Mouse (Mus musculus): ENCODE data around the gene Tbc1d10a.

Gene Tbc1d10a

DNA sequence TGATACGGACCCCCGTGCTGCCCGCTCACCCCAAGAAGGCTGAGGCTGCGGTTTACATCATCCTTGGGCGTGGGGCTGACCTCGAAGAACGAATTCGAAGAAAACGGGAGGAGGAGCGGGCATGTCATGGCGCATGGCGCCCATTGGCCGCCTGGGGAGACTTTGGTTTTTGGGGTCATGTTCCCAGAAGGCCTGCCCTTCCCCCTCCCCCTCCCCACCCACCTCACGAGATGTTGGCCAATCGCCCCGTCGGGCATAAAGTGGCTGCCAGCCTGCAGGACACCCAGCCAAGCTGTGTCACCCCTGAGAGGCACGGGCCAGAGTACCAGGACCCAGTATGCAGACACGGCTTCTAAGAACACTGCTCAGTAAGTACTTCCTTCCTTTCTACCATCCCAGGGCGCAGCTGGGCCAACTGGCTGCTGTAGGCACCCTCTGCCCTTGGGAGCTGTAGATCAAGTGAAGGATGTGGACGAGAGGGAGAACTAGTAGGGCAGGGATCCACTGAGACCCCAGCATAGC, 50.0 kb downstream of the Tbc1d10a start:
- no peak for DNase-seq (ENCODE audit: low read depth, low spot score)

DNA sequence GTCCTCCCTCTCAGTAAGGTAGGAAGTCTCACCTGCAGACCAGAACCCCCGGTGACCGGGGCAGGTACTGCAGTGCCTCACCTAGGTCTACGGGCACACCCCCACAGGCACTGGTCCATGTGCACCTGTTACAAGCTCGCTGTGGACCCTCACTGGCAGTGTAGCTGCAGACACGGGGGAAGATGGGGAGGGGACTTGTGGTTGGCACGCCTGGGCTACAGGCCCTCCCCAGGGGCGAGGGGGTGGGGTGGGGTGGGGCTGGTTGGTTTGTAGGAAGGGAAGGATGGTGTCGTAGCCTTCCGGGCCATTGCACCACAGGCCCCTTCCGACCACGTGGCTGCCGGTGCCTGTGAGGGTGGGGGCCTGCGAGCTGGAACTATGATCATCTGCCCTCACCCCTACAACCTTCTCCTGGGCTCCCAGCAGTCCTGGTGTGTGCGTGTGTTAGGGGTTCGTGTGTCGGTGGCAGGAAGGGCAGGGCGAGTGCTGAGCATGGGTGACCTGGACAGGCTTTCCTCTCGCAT, 50.9 kb downstream of the Tbc1d10a start:
- DNase-seq (ENCODE audit: low read depth, low spot score), result no peak

DNA sequence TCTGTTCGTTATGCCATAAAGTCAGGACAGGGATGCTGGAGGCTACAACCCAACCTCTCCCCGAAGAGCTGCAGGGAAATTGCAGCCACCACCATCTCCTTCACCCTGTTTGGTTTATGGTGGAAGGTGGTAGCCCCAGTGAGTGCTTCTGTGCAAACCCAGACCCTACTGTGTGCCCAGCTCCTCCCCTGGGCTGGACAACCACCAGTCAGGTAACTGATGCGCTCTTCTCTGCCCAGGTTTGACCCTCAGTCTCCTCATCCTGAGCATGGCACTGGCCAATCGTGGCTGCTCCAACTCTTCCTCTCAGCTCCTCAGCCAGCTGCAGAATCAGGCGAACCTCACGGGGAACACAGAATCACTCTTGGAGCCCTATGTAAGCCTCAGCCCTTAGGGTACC, 51.6 kb downstream of the Tbc1d10a start:
- DNase-seq (ENCODE audit: low read depth, low spot score), result no peak

DNA sequence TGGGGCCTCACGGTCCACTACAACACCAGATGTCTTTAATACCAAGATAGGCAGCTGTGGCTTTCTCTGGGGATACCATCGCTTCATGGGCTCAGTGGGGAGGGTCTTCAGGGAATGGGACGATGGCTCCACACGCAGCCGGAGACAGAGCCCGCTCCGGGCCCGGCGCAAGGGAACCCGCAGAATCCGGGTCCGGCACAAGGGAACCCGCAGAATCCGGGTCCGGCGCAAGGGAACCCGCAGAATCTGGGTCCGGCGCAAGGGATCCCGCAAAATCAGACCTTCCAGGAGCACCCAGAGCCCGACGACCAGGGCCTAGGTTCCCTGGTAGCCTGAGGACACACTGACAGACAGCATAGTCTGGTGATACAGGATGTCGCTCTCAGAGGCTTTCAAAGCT, 53.1 kb downstream of the Tbc1d10a start:
- no peak for DNase-seq (ENCODE audit: low read depth, low spot score)

DNA sequence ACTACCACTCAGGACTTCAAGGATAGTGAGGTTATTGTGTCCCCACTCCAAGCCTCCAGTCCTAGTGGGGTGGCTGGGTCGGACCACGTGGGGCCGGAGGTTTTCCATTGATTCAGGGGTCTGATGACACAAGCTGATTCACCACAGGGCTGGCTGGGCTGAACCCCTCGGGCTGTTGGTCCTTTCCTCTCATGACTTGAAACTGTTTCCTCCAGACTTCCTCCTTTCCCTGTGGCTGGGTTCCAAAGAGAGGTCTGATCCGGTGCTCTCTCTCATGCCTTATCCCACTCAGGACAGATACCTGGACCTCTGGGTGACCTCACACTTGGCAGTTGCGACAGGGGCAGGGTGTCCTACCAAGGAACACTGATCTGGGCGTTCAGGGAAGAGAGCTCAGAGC, 53.6 kb downstream of the Tbc1d10a start:
- DNase-seq (ENCODE audit: low read depth, low spot score), result no peak

DNA sequence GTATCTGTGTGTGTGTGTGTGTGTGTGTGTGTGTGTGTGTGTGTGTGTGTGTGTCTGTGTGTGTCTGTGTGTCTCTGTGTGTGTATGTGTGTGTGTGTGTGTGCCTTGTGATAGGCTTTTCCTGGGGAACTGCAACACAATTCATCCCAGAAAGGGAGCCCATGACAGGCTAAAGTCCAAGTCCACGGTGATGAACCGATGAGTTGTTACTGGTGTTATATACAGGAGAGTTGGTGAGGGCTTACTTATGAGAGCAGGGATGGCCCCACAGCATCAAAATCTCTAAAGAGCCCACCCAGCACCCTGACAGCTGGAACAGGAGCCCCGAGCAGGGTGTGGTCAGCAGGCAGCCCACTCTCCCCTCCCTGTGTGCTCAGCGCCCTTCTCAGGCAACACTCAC, 54.6 kb downstream of the Tbc1d10a start:
- no peak for DNase-seq (ENCODE audit: low read depth, low spot score)

DNA sequence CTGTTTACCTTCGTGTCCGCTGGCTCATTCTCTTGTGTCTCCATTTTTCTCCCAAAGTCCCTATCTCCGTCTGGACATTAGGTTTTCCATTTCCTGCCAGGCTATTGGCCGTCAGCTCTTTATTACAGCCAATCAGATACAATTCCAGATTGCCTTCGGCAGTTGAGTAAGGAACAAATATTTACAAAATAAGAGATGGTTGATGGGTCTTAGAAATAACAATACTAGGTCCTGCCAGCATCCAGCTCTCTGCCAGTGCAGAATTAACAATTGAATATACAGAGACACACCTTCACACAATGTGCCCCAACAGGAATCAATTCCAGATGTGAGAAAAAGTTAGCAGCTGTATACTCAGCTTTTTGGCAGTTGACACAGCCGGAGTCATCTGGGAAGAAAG, 59.5 kb downstream of the Tbc1d10a start:
- no peak for DNase-seq (ENCODE audit: low read depth, low spot score)

DNA sequence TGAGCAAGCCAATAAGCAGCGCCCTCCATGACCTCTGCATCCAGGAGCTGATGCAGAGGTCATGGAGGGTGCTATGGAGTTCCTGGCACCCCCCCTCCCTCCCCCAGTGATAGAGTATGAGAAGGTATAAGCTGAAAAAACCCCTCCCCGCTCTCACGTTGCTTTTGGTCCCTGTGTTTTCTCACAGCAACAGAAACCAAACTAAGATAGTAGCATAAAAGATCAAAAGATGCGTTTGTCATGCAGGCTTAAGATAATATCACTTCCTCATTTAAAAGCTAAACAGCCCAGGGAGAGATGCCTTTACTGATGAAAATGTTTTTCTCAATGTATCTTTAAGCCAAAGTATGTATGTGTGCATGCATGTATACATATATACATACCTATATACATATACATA, 60.0 kb downstream of the Tbc1d10a start:
- no peak for DNase-seq (ENCODE audit: low read depth, low spot score)

DNA sequence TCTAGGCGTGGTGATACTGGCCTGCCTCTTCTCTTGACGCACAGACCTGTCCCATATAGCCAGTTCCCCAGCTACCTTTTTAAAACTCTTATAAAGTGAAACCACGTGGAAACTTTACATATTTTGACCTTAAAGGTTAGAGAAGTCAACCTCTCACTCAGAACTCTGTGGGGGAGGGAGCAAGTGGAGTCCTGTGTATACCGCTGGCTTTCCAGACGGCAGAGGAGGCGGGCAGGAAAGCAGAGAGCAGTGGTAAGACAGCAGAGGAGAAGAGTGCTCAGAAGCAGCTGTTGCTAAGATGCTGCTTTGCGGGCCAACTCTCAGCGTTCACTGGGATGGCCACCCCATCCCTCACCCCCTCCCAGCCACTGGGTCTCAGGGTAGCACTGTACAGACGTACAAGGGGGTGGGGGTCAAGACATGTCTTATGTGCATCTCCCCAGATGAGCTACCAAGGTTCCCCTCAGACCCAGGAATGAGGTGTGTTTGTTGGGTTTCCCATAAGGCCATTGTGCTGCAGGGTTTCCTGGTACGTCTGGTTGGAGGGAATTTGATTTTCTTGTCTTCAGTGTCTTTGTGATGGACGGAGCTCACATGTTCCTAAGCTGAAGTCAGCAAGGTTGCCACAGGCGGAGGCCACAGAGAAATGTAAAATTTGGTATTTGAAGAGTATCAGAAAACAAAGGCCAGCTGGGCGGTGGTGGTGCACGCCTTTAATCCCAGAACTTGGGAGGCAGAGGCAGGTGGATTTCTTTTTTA, 60.8 kb downstream of the Tbc1d10a start:
- no peak for DNase-seq (ENCODE audit: low read depth, low spot score)

DNA sequence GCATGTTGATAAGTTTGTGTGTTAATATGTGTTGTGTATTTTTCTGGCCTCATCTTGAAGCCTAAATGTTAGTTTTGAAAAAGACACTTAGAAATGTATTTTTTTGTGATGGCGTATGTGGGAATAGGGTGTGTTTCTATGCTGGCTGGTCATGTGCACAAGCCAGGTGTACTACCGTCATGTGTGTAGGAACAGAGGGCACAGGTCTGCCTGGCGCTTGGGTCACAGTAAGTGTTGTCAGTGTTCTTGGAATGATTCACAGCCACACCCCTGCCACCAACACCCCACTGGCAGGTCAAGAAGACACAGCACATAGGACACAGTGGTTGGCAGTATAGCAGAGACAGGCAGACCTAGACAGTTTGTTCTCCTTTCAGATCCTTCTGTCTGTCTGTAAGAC, 62.6 kb downstream of the Tbc1d10a start:
- DNase-seq (ENCODE audit: low read depth, low spot score), result no peak

DNA sequence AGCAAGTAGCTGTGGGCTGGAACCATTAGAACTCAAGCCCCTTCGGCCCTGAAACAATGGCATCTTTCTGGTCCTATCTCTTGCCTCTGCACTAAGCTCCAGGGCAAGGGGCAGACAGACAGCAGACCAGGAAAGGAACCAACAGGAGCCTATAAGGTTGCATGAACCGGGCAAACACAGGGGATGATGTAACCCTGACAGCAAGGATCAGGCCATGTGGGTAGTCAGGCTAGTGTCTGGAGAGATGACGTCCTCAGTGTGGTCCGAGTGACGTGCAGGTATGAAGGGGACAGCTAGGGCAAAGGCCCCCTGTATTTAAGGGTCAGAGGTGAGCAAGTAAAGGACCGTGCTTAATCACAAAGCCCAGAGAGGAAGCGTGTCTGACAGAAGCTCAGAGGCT, 63.7 kb downstream of the Tbc1d10a start:
- DNase-seq (ENCODE audit: low read depth, low spot score), result no peak

DNA sequence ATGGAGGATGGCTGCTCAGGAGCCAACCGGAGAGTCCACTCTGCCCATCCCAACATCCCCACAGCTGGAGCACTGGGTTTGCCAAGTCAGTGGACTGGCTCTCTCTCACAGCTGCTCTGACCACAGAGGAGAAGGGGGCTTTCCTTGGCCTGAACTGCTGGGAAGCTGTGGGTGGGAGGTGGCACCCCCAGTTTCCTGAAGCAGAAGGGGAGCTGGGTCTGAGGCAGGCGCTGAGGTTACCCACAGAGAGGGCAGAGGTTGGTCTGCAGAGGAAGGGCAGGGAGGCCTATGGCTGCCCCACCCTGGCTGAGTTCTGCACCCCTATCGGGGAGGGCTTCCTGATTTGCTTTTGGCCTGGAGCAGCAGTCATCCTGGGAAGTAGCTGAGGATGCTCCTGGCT, 64.8 kb downstream of the Tbc1d10a start:
- no peak for DNase-seq (ENCODE audit: low read depth, low spot score)

DNA sequence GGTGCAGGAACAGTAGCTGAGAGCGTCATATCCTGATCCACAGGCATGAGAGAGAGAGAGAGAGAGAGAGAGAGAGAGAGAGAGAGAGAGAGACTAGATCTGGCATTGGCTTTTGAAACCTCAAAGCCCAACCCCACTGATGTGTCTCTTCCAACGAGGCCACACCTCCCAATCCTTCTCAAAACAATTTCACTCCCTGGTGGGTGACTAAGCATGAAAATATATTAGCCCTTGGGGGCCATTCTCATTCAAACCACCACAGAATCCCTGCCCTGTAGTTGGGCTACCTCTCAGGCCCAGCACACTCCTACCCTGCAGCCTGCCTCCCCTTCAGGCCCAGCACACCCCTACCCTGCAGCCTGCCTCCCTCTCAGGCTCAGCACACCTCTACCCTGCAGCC, 66.3 kb downstream of the Tbc1d10a start:
- DNase-seq (ENCODE audit: low read depth, low spot score), result no peak

DNA sequence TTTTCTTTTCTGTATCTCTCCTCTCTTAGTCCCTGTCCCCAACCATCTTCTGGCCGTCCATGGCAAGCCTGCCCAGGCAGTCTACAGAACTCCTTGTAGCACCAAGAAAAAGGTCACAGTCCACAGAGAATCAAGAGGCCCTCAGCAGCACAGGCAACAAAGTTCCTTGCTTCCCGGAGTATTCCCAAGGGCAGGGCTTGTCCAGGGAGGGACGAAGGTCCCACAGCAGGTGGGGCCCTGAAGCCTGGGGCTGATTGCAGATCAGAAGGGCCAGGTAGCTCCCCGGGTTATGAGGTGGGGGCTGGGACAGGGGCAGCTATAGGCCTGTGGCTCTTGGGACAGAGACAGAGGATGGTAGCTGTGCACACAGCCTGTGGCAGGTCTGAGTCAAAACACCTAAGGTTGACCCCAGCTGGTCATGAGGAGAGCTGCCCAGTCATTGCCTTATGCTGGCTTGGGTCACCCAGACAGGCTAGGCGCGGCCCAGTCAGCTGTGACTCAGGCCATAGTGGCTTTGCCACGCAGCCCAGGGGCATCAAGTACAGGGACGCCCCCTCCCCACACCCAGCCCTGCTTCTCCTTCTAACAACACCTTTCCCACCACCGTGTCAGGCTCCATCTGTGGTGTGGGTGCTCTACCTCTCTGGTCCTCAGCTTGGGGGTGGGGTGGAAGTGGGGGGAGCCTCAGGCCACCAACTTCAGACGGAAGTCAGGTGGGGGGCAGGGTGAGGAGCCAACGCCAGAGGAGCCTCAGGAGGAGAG, 70.4 kb downstream of the Tbc1d10a start, which contains the start of gene Lif:
Gene Lif, plus strand, starts transcription at position 712 of the 762 bp plus-strand sequence.
- DNase-seq (ENCODE audit: low read depth, low spot score), result no peak

DNA sequence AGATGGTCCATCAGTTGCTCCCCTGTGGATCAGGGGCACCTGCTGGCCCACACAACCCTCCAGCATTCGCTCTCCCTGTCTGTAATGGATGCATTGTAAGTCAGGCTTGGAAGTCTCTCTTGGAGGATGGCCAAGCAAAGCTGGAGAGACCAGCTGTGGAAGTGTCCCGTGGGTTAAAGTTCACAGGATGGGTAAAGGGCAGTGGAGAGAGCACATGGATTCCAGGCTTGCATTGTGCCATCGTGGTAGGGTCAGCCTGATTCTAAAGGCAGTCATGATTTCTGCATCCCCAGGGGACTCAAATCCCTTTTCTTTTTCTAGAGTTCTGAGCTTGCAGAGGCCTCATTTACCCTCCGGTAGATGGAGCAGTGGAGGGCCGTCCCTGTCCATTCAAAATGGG, 71.2 kb downstream of the Tbc1d10a start:
- DNase-seq (ENCODE audit: low read depth, low spot score), result no peak

DNA sequence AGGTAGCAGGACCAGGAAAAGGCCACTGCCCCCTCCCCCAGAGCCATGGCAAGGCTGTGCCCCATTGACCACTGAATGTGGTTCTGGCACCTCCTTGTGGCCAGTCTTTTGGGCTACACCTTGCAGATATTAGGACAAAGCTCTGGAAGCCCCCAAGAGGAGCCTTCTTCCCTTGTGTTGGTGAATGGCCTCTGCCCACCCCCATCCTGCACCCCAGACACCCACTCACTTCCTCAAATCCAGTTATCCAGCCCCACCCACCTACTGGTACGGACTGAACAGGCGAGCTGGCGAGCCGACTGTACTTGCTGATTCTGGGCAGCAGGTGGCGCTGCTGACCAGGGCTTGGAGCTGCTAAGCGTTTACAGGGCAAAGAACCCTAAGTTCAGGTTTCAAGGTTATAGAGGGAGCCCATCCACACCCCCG, 72.1 kb downstream of the Tbc1d10a start:
- DNase-seq (ENCODE audit: low read depth, low spot score), result peak; percentile 75

DNA sequence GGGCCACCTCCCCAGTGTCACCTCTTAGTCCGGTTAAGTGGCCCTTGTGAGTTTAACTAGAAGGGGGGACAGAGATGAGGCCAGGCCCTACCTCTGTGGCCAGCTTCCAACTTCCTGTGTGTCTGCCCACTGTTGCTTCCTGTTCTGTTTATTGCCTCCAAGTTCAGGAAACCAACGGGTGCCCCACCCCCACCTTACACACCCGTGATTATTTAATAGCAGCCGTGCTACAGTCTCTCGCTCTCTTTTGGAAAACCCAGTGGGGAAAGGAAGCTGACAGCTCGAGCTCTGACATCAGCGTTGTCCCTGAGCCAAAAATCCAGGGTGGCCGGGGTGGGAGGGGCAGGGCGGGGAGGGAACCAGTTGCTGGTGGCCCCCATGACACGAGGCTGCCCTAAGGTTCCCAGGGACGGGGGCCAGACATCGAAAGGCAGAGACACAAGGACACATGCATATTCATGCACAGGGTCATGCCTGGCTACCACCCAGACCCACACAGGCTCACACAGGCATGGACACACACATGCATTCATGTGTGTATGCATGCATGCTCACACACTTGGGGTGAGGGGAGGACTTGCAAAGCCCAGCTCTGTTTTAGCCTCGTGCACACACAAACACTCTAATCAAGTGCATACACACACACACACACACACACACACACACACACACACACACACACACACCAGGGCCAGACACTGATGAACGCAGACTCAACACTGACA, 74.0 kb downstream of the Tbc1d10a start:
- DNase-seq (ENCODE audit: low read depth, low spot score), result no peak

DNA sequence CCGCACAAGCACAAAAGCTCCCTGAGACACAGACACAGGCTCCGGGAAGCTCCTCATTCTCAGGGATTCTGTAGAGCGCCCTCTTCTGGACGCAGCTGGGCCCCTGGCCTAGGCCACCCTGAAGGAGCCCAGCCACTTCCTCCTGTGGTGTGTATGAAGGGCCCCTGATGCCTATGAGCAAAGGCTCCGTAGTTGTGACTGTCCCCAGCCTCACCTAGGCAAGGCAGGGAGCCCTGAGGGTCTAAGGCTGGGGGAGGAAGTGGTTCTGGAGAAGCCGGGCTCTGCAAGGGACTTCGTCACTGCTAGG, 74.6 kb downstream of the Tbc1d10a start:
- no peak for DNase-seq (ENCODE audit: low read depth, low spot score)

DNA sequence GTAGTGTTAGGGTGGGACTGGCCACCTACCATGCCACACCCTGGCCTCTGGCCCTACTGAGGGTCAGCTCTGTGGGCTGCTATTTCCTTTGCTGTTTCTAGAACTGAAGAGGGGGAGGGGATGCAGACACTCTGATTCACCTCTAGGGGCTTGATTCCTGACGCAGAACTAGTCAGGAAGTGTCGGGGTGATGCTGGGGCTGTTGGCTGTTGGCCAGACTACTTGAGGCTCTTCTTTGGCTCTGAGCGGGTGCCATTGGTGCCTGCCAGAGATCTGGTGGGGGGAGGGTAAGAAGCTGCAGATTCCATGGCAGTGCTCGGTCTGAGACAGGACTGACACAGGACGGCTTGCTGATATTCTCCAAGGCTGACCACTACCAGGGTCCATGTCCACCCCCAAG, 75.4 kb downstream of the Tbc1d10a start:
- no peak for DNase-seq (ENCODE audit: low read depth, low spot score)

DNA sequence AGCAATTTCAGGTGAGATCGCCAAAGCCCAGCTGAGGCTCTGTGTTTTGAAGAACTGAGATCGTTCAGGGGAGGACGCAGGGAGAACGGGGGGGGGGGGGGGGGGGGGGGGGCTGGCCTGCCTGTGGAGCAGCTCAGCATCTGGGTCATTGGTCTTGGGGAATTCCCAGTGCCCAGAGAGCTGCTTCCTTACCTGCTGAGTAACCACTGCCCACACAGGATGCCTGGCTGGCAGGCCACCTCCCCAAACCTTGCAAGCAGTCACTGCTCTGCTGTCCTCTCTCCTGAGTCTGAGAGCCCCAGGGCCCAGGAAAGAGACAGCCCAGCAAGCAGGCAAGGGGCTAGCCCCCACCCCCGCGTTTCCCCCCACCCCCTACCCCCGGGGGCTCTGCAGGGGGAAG, 76.3 kb downstream of the Tbc1d10a start:
- no peak for DNase-seq (ENCODE audit: low read depth, low spot score)

DNA sequence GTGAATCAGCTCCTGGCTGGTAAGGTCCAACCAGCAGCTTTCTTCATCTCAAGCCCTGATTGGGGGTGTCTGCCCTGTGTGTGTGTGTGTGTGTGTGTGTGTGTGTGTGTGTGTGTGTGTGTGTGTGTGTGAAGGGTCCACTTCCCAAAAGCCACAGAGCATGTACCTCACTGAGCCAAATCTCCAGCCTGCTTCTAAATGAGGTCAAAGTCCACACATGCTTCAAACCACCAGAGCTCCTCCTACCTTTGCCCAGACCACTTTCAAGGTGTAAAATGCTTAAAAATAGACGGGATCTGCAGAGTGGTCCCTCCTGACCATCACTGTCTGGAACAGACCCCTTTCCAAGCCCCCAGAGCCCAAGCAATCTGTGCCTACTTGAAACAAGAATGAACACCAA, 76.7 kb downstream of the Tbc1d10a start:
- DNase-seq (ENCODE audit: low read depth, low spot score), result no peak

DNA sequence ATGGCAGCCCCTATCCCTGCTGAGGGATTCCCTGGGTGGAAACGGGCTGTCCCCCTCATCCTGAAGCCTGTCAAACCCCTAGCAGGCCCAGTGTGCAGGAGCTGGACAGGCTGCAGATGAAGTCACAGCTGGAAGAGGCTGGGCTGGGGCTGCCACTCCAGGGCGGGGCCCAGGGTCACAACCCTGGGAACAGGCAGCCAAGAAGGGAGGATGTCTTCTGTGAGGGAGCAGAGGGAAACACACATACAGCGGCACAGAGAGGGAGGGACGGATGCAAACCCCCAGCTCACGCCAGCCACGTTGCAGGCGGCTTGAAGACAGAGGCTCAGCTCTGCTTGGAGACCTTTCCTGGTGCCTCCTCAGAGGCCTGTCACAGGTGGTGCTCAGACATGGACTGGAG, 77.5 kb downstream of the Tbc1d10a start:
- DNase-seq (ENCODE audit: low read depth, low spot score), result no peak

All from embryo, embryonic 11.5 days (tissue).